Mouse (Mus musculus): ENCODE data around the gene Topbp1.
A peak's percentile ranks its signal among the peaks of the same experiment; 100 is the strongest.
"Not testable (repeated sequence)": the region's sequence is repeated elsewhere in the genome, so short reads cannot be mapped to it uniquely, and the experiment has no call there.

Gene Topbp1

GRCm38 (mm10) chr9:103353500-103354260 is 48.7 kb downstream of the Topbp1 start:
- not testable (repeated sequence) for DNase-seq

GRCm38 (mm10) chr9:103357893-103358292 is 52.9 kb downstream of the Topbp1 start:
- no peak for DNase-seq

- no peak for DNase-seq
Observed at GRCm38 (mm10) chr9:103358545-103358944, 53.5 kb downstream of the Topbp1 start.

- no peak for DNase-seq
Observed at GRCm38 (mm10) chr9:103360642-103361041, 55.6 kb downstream of the Topbp1 start.

GRCm38 (mm10) chr9:103363088-103363487 is 58.1 kb downstream of the Topbp1 start:
- no peak for DNase-seq

- DNase-seq, result peak; percentile 40
Observed at GRCm38 (mm10) chr9:103363730-103364417, 58.9 kb downstream of the Topbp1 start.

- peak; percentile 60 for DNase-seq
Observed at GRCm38 (mm10) chr9:103364601-103365289, 59.7 kb downstream of the Topbp1 start.

GRCm38 (mm10) chr9:103365290-103366247 is 60.6 kb downstream of the Topbp1 start, which contains the start of gene Cdv3:
Gene Cdv3 (minus strand): TSS chr9:103365840.
- peak; percentile 99 for DNase-seq

- DNase-seq, result no peak
Observed at GRCm38 (mm10) chr9:103366356-103366755, 61.3 kb downstream of the Topbp1 start.

- no peak for DNase-seq
Observed at GRCm38 (mm10) chr9:103369951-103370350, 64.9 kb downstream of the Topbp1 start.

- no peak for DNase-seq
Observed at GRCm38 (mm10) chr9:103372271-103373010, 67.4 kb downstream of the Topbp1 start.

GRCm38 (mm10) chr9:103376346-103377320 is 71.6 kb downstream of the Topbp1 start:
- peak; percentile 29 for DNase-seq

GRCm38 (mm10) chr9:103378686-103379085 is 73.7 kb downstream of the Topbp1 start:
- no peak for DNase-seq

- DNase-seq, result no peak
Observed at GRCm38 (mm10) chr9:103379199-103379598, 74.2 kb downstream of the Topbp1 start.

- no peak for DNase-seq
Observed at GRCm38 (mm10) chr9:103380566-103380965, 75.6 kb downstream of the Topbp1 start.

GRCm38 (mm10) chr9:103382989-103383388 is 78.0 kb downstream of the Topbp1 start:
- no peak for DNase-seq

- no peak for DNase-seq
Observed at GRCm38 (mm10) chr9:103383576-103383975, 78.6 kb downstream of the Topbp1 start.

- peak; percentile 65 for DNase-seq
Observed at GRCm38 (mm10) chr9:103384141-103384796, 79.3 kb downstream of the Topbp1 start.

- no peak for DNase-seq
Observed at GRCm38 (mm10) chr9:103385600-103385999, 80.6 kb downstream of the Topbp1 start.

- no peak for DNase-seq
Observed at GRCm38 (mm10) chr9:103386573-103386972, 81.6 kb downstream of the Topbp1 start.

Data from thymus, postnatal 14 days (tissue).